Mouse (Mus musculus): Measurements from ENCODE around the gene Ooep. TPM values are rescaled to one million over a fixed set of nuclear protein-coding genes. Genes with fewer than 3 reads are reported as not detected.

Gene Ooep
- polyA plus RNA-seq (2017; shearing (Covaris generic)): under 1 TPM in 1 of 2 experiments, not detected in 1; 0.23 TPM

GRCm38 (mm10) chr9:78378113-78378785 lies at the start of gene Ooep:
Gene Ooep (minus strand): TSS chr9:78378725.

DNA sequence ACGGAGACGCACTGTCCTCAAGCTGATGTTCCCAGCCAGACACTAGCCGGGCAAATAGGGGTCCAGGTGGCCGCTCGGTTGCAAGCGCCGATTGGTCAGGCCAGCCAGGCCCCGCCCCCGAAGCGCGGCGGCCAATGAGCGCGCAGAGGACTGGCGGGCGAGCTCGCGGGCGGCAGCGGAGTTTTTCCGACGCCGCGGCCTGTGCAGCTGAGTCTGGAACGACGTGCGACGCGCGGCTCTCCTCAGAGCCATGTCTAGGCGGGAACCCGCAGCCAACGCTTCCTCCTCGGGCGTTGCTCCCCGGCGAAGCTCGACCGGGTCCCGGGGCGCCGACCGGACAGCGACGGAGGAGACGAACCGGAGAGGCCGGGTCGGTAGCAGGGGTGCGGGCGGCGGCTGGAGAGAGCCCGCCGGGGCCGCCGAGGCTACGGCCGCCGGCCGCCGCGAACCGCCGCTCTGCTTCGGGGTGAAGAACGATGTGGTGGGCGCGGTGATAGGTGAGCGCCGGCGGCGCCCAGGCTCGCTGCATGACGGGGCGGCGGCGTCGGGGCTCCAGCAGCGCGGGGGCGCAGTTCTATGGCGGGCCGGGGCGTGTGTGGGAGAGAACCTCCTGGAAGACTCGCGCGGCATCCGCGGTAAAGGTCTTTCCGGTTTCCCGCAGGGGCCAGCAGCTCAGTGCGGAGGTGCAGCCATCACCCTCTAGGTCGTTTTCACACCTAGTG lies 17.3 kb upstream of the Ooep start, which contains the start of gene Ddx43:
Gene Ddx43, plus strand, starts transcription at position 148 of the 722 bp plus-strand sequence.

GRCm38 (mm10) chr9:78367959-78368358 lies 10.6 kb downstream of the Ooep start, which contains the start of gene Dppa5a:
Gene Dppa5a (minus strand): TSS chr9:78368177.

DNA sequence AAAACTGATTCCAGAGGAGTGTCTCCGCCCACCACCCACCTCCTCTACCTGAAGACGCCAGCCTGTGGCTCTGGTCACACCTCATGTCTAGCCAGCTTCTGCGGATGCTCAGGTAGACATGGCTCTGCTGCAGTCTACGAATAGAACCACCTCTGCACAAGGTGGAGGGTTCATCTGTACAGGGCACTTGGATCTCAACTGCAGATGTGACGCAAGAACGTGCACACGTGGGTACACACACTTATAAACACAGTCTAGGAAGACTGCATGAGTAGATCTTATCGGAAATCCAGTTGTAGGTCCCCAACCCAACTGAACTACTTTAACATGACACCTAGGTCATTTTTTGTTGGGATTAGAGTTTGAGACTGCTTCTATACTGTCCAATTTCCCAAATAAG lies 22.9 kb downstream of the Ooep start, which contains the start of gene Gsta2:
Gene Gsta2, minus strand, starts transcription at position 178 of the 400 bp plus-strand sequence.

GRCm38 (mm10) chr9:78327289-78327688 lies 51.2 kb downstream of the Ooep start, which contains the start of gene Omt2b:
Gene Omt2b (plus strand): TSS chr9:78327589.

Other genes with a start within 250 kb of the Ooep start
- 10 to 100 TPM; 17.0 to 32.9 TPM for gene Gsta4, start 196.0 kb downstream of the Ooep start, polyA plus RNA-seq (2017; shearing (Covaris generic))
- not detected for gene Gsta1, start 148.1 kb downstream of the Ooep start, polyA plus RNA-seq (2017; shearing (Covaris generic))
- not detected for gene Gm3776, start 121.6 kb downstream of the Ooep start, polyA plus RNA-seq (2017; shearing (Covaris generic))
- gene Gm10639, start 88.8 kb downstream of the Ooep start, polyA plus RNA-seq (2017; shearing (Covaris generic)): not detected
- gene Omt2a, start 63.9 kb downstream of the Ooep start, polyA plus RNA-seq (2017; shearing (Covaris generic)): not detected
- not detected for gene Omt2b, start 51.1 kb downstream of the Ooep start, polyA plus RNA-seq (2017; shearing (Covaris generic))
- not detected for gene Gsta2, start 22.9 kb downstream of the Ooep start, polyA plus RNA-seq (2017; shearing (Covaris generic))
- under 1 TPM in 1 of 2 experiments, not detected in 1; 0.39 TPM for gene Dppa5a, start 10.5 kb downstream of the Ooep start, polyA plus RNA-seq (2017; shearing (Covaris generic))
- 1 to 10 TPM; 5.6 to 8.2 TPM for gene Ddx43, start 17.1 kb upstream of the Ooep start, polyA plus RNA-seq (2017; shearing (Covaris generic))
- gene Cgas, start 64.5 kb upstream of the Ooep start, polyA plus RNA-seq (2017; shearing (Covaris generic)): 1 to 10 TPM; 2.5 to 5.2 TPM
- gene Mto1, start 69.5 kb upstream of the Ooep start, polyA plus RNA-seq (2017; shearing (Covaris generic)): 10 to 100 TPM; 21.8 to 38.0 TPM
- 1 to 10 TPM in 1 of 2 experiments, under 1 TPM in 1; 0.69 to 1.7 TPM for gene Gm17324, start 70.1 kb upstream of the Ooep start, polyA plus RNA-seq (2017; shearing (Covaris generic))
- 1,000 to 10,000 TPM; 3,735 to 5,668 TPM for gene Eef1a1, start 110.4 kb upstream of the Ooep start, polyA plus RNA-seq (2017; shearing (Covaris generic))
- gene Slc17a5, start 209.3 kb upstream of the Ooep start, polyA plus RNA-seq (2017; shearing (Covaris generic)): 10 to 100 TPM; 11.8 to 23.7 TPM
- under 1 TPM; 0.31 to 0.44 TPM for gene Cd109, start 236.8 kb upstream of the Ooep start, polyA plus RNA-seq (2017; shearing (Covaris generic))